Mouse (Mus musculus): Measurements from ENCODE around the gene Dusp1. TPM values are rescaled to one million over a fixed set of nuclear protein-coding genes. Genes with fewer than 3 reads are reported as not detected.

Gene Dusp1
- polyA plus RNA-seq, 1 experiment = 107 TPM

DNA sequence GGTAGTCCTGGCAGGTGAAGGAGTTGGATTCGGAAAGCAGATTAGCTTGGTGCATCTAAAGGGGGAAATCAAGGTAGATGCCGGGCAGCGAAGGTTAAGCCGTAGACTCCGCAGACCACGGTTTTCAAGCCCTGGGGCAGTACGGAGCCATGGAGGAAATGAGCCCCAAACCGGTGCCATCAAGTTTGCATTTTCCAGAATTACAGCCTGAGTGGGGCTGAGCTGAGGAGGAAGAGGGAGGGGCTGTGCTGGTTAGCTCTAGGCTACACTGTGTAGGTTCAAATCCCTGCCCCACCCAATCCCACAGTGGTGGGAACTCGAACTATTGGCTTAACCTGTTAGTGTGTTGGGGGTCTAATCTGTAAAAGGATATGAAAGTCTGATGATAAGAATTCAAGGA is 97.4 kb downstream of the Dusp1 start:
- Histone ChIP-seq H3K9me3 (ENCODE audit: control insufficient read depth, low read length) (no peaks in the 10 kb centered on the region), H3K27me3 (ENCODE audit: control insufficient read depth) (no peaks in the 10 kb centered on the region; the same call in 1 of the 2 replicates)
- no peak for TF ChIP-seq GATA1 (IDR thresholded peaks at IDR 0.05; ENCODE audit: low read length)
- no peak for TF ChIP-seq TAL1 (IDR thresholded peaks at IDR 0.05; ENCODE audit: low read length)

GRCm38 (mm10) chr17:26463984-26464383 is 97.9 kb downstream of the Dusp1 start:
- H3K27me3 ChIP-seq (ENCODE audit: control insufficient read depth) = no peaks in the 10 kb centered on the region
- H3K9me3 ChIP-seq (ENCODE audit: control insufficient read depth, low read length) = no peaks in the 10 kb centered on the region
- no peaks in the 10 kb centered on the region for H3K36me3 ChIP-seq (ENCODE audit: control insufficient read depth)
- no peak overlapping the region for H3K4me3 ChIP-seq (replicated peaks)
- H3K4me1 ChIP-seq (ENCODE audit: control insufficient read depth) = no peaks in the 10 kb centered on the region
- TF ChIP-seq GATA1 (IDR thresholded peaks at IDR 0.05; ENCODE audit: low read length) = no peak
- no peak for TF ChIP-seq TAL1 (IDR thresholded peaks at IDR 0.05; ENCODE audit: low read length)

More for the DNA sequence above, 97.4 kb downstream of the Dusp1 start:
- Histone ChIP-seq H3K36me3 (ENCODE audit: control insufficient read depth) (no peaks in the 10 kb centered on the region), H3K4me3 (replicated peaks) (no peak overlapping the region), H3K4me1 (ENCODE audit: control insufficient read depth) (no peaks in the 10 kb centered on the region)

GRCm38 (mm10) chr17:26463432-26463831 is 98.5 kb downstream of the Dusp1 start:
- Histone ChIP-seq H3K27me3 (ENCODE audit: control insufficient read depth) (no peaks in the 10 kb centered on the region), H3K4me1 (ENCODE audit: control insufficient read depth) (no peaks in the 10 kb centered on the region), H3K4me3 (replicated peaks) (no peak overlapping the region), H3K9me3 (ENCODE audit: control insufficient read depth, low read length) (no peaks in the 10 kb centered on the region), H3K36me3 (ENCODE audit: control insufficient read depth) (no peaks in the 10 kb centered on the region)
- no peak for TF ChIP-seq TAL1 (IDR thresholded peaks at IDR 0.05; ENCODE audit: low read length)
- no peak for TF ChIP-seq GATA1 (IDR thresholded peaks at IDR 0.05; ENCODE audit: low read length)

DNA sequence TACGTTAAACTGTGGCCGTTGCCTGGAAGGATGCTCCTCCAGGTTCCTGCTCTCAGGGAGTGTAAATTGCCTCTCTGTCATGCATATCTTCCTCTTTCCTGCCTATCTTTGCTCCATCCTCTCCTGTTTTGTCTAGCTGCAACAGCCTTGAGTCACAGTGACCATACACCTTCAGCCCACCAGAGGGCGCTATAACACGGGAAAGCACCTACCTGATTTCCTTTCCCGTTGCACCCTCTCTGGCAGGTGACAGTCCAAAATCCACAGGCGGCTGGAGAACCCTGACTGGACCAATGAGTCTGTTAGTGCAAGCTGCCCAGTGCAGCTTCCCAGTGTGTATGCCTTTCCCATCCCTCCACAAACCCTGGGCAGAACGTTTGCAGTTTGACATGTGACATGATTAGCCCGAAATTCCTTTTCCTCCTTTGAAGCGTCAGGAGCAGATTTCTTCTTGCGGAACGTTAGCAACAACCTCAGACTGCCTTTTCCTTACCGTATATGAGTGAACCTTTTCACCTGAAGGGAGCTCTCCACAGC is 99.2 kb downstream of the Dusp1 start:
- no peaks in the 10 kb centered on the region for H3K27me3 ChIP-seq (ENCODE audit: control insufficient read depth)
- TF ChIP-seq GATA1 (IDR thresholded peaks at IDR 0.05; ENCODE audit: low read length) (no peak), TAL1 (IDR thresholded peaks at IDR 0.05; ENCODE audit: low read length) (no peak)
- no peaks in the 10 kb centered on the region for H3K9me3 ChIP-seq (ENCODE audit: control insufficient read depth, low read length)
- no peaks in the 10 kb centered on the region for H3K36me3 ChIP-seq (ENCODE audit: control insufficient read depth)
- no peak overlapping the region for H3K4me3 ChIP-seq (replicated peaks)
- H3K4me1 ChIP-seq (ENCODE audit: control insufficient read depth) = no peaks in the 10 kb centered on the region

GRCm38 (mm10) chr17:26458049-26458448 is 103.9 kb downstream of the Dusp1 start:
- Histone ChIP-seq H3K27me3 (ENCODE audit: control insufficient read depth) (no peaks in the 10 kb centered on the region), H3K36me3 (ENCODE audit: control insufficient read depth) (no peaks in the 10 kb centered on the region), H3K9me3 (ENCODE audit: control insufficient read depth, low read length) (no peaks in the 10 kb centered on the region), H3K4me3 (replicated peaks) (no peak overlapping the region), H3K4me1 (ENCODE audit: control insufficient read depth) (no peaks in the 10 kb centered on the region)
- TF ChIP-seq GATA1 (IDR thresholded peaks at IDR 0.05; ENCODE audit: low read length) = no peak
- no peak for TF ChIP-seq TAL1 (IDR thresholded peaks at IDR 0.05; ENCODE audit: low read length)

- TF ChIP-seq GATA1 (IDR thresholded peaks at IDR 0.05; ENCODE audit: low read length) (no peak), TAL1 (IDR thresholded peaks at IDR 0.05; ENCODE audit: low read length) (no peak)
- Histone ChIP-seq H3K27me3 (ENCODE audit: control insufficient read depth) (no peaks in the 10 kb centered on the region), H3K36me3 (ENCODE audit: control insufficient read depth) (no peaks in the 10 kb centered on the region), H3K9me3 (ENCODE audit: control insufficient read depth, low read length) (no peaks in the 10 kb centered on the region), H3K4me1 (ENCODE audit: control insufficient read depth) (no peaks in the 10 kb centered on the region), H3K4me3 (replicated peaks) (no peak overlapping the region)
Measured at GRCm38 (mm10) chr17:26457506-26457905, 104.4 kb downstream of the Dusp1 start.

Other genes starting within 250 kb of the Dusp1 start
- gene Neurl1b, start 147.3 kb downstream of the Dusp1 start, polyA plus RNA-seq (2012) = not detected in 2 replicates
- gene Ergic1, start 639 bp downstream of the Dusp1 start, polyA plus RNA-seq (2012) = 0.23 and 0.28 TPM in 2 replicates
- 1.1 and 2.3 TPM in 2 replicates for gene Atp6v0e, start 101.1 kb upstream of the Dusp1 start, polyA plus RNA-seq (2012)
- gene Crebrf, start 153.5 kb upstream of the Dusp1 start, polyA plus RNA-seq (2012) = 0.02 and 0.10 TPM in 2 replicates
- 2.4 and 2.9 TPM in 2 replicates for gene Bnip1, start 218.9 kb upstream of the Dusp1 start, polyA plus RNA-seq (2012)

Measured in erythroblast, embryonic 14.5 days (primary cell).